Mouse (Mus musculus) lung, embryonic 14.5 days (tissue): ENCODE measurements around the gene Nap1l5. TPM values are rescaled to one million over a fixed set of nuclear protein-coding genes. Genes with fewer than 3 reads are reported as not detected.
A peak's percentile ranks its signal among the peaks of the same experiment; 100 is the strongest.
"Not testable (repeated sequence)": the region's sequence is repeated elsewhere in the genome, so short reads cannot be mapped to it uniquely, and the experiment has no call there.

Experiments used
- ATAC-seq: fragments of 200-750 bp; cut with Nextera tagmentation; 2 replicates; pipeline ENCODE4 v1.8.0; 2017; ENCODE audit warnings: mild to moderate bottlenecking, moderate TSS enrichment, moderate library complexity; ENCODE audit not compliant: insufficient read depth
- DNase-seq: peaks from one replicate; pipeline ENCODE4 v3.0.0-alpha.2; 2015
- H3K27ac ChIP-seq: fragments of 300-500 bp; sonication (generic); 2 replicates; pipeline ENCODE4 v1.5.1; 2014; ENCODE audit warnings: low read depth, mild to moderate bottlenecking, moderate library complexity
- H3K27me3 ChIP-seq: fragments of 300-500 bp; sonication (generic); 2 replicates; pipeline ENCODE4 v1.6.1; 2014; ENCODE audit warnings: low read length, control low read depth; ENCODE audit not compliant: insufficient read depth
- H3K36me3 ChIP-seq: fragments of 300-500 bp; sonication (generic); 2 replicates; pipeline ENCODE4 v1.6.1; 2014; ENCODE audit warnings: control low read depth; ENCODE audit not compliant: insufficient read depth
- H3K4me1 ChIP-seq: fragments of 300-500 bp; sonication (generic); 2 replicates; pipeline ENCODE4 v1.6.1; 2014; ENCODE audit warnings: antibody characterized with exemption, control low read depth; ENCODE audit not compliant: insufficient read depth
- H3K4me2 ChIP-seq: fragments of 300-500 bp; sonication (generic); 2 replicates; pipeline ENCODE4 v1.6.1; 2014; ENCODE audit warnings: mild to moderate bottlenecking
- H3K4me3 ChIP-seq: fragments of 300-500 bp; sonication (generic); 2 replicates; pipeline ENCODE4 v1.5.1; 2014; ENCODE audit warnings: low read depth, low read length
- H3K9ac ChIP-seq: fragments of 300-500 bp; sonication (generic); 2 replicates; pipeline ENCODE4 v1.6.1; 2014
- H3K9me3 ChIP-seq: fragments of 300-500 bp; sonication (generic); 2 replicates; pipeline ENCODE4 v1.6.1; 2016; ENCODE audit warnings: low read depth, low read length, control low read depth
- CTCF ChIP-seq: IDR thresholded peaks from 2 replicates; pipeline ENCODE4 v1.5.1; 2016; ENCODE audit warnings: antibody characterized with exemption, low read depth
- WGBS: fragments of 180-500 bp; shearing (Covaris S2); extraction: QIAGEN DNeasy Blood & Tissue Kit; methylation state at CpG from one replicate; pipeline ENCODE4 v1.1.7; 2014; 5-methylcytosine and 5-hydroxymethylcytosine counted together
- polyA plus RNA-seq: library from polyadenylated mRNA; unstranded; fragments of >200 nt; fragmentation: Nextera tagmentation; extraction: Ambion mirVana; gene quantifications from 2 replicates; pipeline ENCODE4 v1.2.1, GENCODE M21; 2014

The Nap1l5 gene
- polyA plus RNA-seq, 1 experiment from 2014 or later, result 5.6 TPM

GRCm38 (mm10) chr6:58889917-58890316, 17.0 kb downstream of the Nap1l5 start:
- H3K9ac ChIP-seq, result no peak overlapping the region
- H3K27ac ChIP-seq, result no peak overlapping the region
- TF ChIP-seq CTCF, result no peak
- DNase-seq (no peak), ATAC-seq (no peak)
- H3K27me3 ChIP-seq, result no peaks in the 10 kb centered on the region
- no peak overlapping the region for H3K4me3 ChIP-seq
- 0 out of 2 replicates have a peak, but pooled peaks cover 4% of the 10 kb centered on the region for H3K36me3 ChIP-seq
- no peaks in the 10 kb centered on the region for H3K9me3 ChIP-seq
- no peaks in the 10 kb centered on the region for H3K4me1 ChIP-seq
- no peak overlapping the region for H3K4me2 ChIP-seq
- 79% methylated on average over 3 of the region's 3 CpGs for WGBS

- WGBS, result 80% methylated on average over 6 of the region's 6 CpGs
- Histone ChIP-seq H3K27me3 (no peaks in the 10 kb centered on the region), H3K9me3 (no peaks in the 10 kb centered on the region), H3K4me1 (no peaks in the 10 kb centered on the region), H3K36me3 (0 out of 2 replicates have a peak, but pooled peaks cover 3% of the 10 kb centered on the region), H3K4me2 (no peak overlapping the region), H3K4me3 (no peak overlapping the region), H3K27ac (no peak overlapping the region), H3K9ac (no peak overlapping the region)
- no peak for ATAC-seq
- TF ChIP-seq CTCF, result no peak
- DNase-seq, result no peak
Observed at GRCm38 (mm10) chr6:58882271-58882670, 24.6 kb downstream of the Nap1l5 start.

GRCm38 (mm10) chr6:58881363-58881762, 25.5 kb downstream of the Nap1l5 start:
- H3K27me3 ChIP-seq, result no peaks in the 10 kb centered on the region
- H3K9ac ChIP-seq, result no peak overlapping the region
- H3K27ac ChIP-seq, result no peak overlapping the region
- ATAC-seq (no peak), DNase-seq (peak; percentile 17)
- H3K4me2 ChIP-seq, result no peak overlapping the region
- H3K36me3 ChIP-seq, result 0 out of 2 replicates have a peak, but pooled peaks cover 3% of the 10 kb centered on the region
- no peaks in the 10 kb centered on the region for H3K9me3 ChIP-seq
- peak; percentile 13; the same call in 1 of the 2 replicates for TF ChIP-seq CTCF
- H3K4me3 ChIP-seq, result no peak overlapping the region
- H3K4me1 ChIP-seq, result no peaks in the 10 kb centered on the region
- 82% methylated on average over 3 of the region's 3 CpGs for WGBS

GRCm38 (mm10) chr6:58880861-58881260, 26.0 kb downstream of the Nap1l5 start:
- H3K9ac ChIP-seq, result no peak overlapping the region
- H3K27me3 ChIP-seq, result no peaks in the 10 kb centered on the region
- TF ChIP-seq CTCF, result no peak
- DNase-seq, result no peak
- no peak for ATAC-seq
- H3K4me3 ChIP-seq, result no peak overlapping the region
- WGBS, result 68% methylated on average over 5 of the region's 5 CpGs
- 0 out of 2 replicates have a peak, but pooled peaks cover 3% of the 10 kb centered on the region for H3K36me3 ChIP-seq
- H3K9me3 ChIP-seq, result no peaks in the 10 kb centered on the region
- no peaks in the 10 kb centered on the region for H3K4me1 ChIP-seq
- H3K27ac ChIP-seq, result no peak overlapping the region
- no peak overlapping the region for H3K4me2 ChIP-seq

GRCm38 (mm10) chr6:58879987-58880386, 26.9 kb downstream of the Nap1l5 start:
- no peaks in the 10 kb centered on the region for H3K4me1 ChIP-seq
- no peak overlapping the region for H3K9ac ChIP-seq
- WGBS, result 85% methylated on average over 9 of the region's 9 CpGs
- DNase-seq, result no peak
- H3K36me3 ChIP-seq, result 0 out of 2 replicates have a peak, but pooled peaks cover 7% of the 10 kb centered on the region
- no peak for ATAC-seq
- no peak overlapping the region for H3K27ac ChIP-seq
- no peak overlapping the region for H3K4me2 ChIP-seq
- H3K4me3 ChIP-seq, result no peak overlapping the region
- H3K9me3 ChIP-seq, result no peaks in the 10 kb centered on the region
- no peaks in the 10 kb centered on the region for H3K27me3 ChIP-seq
- TF ChIP-seq CTCF, result no peak

- Histone ChIP-seq H3K9ac (no peak overlapping the region), H3K4me2 (no peak overlapping the region), H3K36me3 (0 out of 2 replicates have a peak, but pooled peaks cover 7% of the 10 kb centered on the region), H3K4me1 (no peaks in the 10 kb centered on the region), H3K27me3 (no peaks in the 10 kb centered on the region), H3K27ac (no peak overlapping the region), H3K9me3 (no peaks in the 10 kb centered on the region), H3K4me3 (no peak overlapping the region)
- no peak for TF ChIP-seq CTCF
- no peak for DNase-seq
- 65% methylated on average over 4 of the region's 4 CpGs for WGBS
- ATAC-seq, result no peak
Observed at GRCm38 (mm10) chr6:58879572-58879971, 27.3 kb downstream of the Nap1l5 start.

GRCm38 (mm10) chr6:58867858-58868257, 39.0 kb downstream of the Nap1l5 start:
- WGBS, result 90% methylated on average over 6 of the region's 6 CpGs
- H3K4me1 ChIP-seq, H3K27ac ChIP-seq, H3K36me3 ChIP-seq, H3K4me3 ChIP-seq, H3K9me3 ChIP-seq, H3K9ac ChIP-seq, H3K27me3 ChIP-seq, ATAC-seq, DNase-seq, H3K4me2 ChIP-seq: not testable (repeated sequence)
